Mouse (Mus musculus): Measurements from ENCODE around the gene Rad9a. TPM values are rescaled to one million over a fixed set of nuclear protein-coding genes. Genes with fewer than 3 reads are reported as not detected.

The Rad9a gene
- polyA plus RNA-seq, 1 experiment from 2014 or later, result 33.2 TPM

DNA sequence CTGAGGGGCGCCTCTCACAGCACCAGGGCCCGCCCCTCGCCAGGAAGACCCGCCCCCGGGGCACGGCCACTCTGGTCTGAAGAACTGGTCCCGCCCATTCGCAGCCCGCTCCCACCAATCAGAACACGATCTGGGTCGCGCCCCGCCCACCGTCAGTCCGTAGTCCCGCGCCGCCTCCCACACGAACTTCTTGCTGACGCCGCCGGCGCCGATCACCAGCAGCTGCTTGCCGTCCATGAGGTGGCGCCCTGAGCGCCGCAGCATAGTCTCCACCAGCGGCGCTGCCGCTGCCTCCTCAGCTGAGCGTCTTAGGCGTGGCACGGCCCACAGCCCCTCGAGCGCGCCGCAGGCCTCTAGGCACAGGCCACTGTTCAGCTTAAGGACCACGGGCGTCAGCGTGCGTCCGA is 32.1 kb downstream of the Rad9a start:
- Histone ChIP-seq H3K27me3 (replicated peaks; ENCODE audit: control insufficient read depth, insufficient read depth, low read length) (no peaks in the 10 kb centered on the region), H3K4me2 (ENCODE audit: low read length) (peak overlapping the region; percentile 69), H3K4me1 (replicated peaks; ENCODE audit: control insufficient read depth, insufficient read depth, low read length) (peaks cover 6% of the 10 kb centered on the region; the same call in 1 of the 2 replicates), H3K27ac (ENCODE audit: low read depth) (peak overlapping the region; percentile 81), H3K36me3 (ENCODE audit: control insufficient read depth, insufficient read depth, low read length) (no peaks in the 10 kb centered on the region), H3K9me3 (ENCODE audit: control insufficient read depth, low read length) (no peaks in the 10 kb centered on the region), H3K9ac (ENCODE audit: low read length) (peak overlapping the region; percentile 60), H3K4me3 (ENCODE audit: low read depth, low read length) (peak overlapping the region; percentile 33)
- ATAC-seq (replicated peaks; ENCODE audit: low FRiP score, low TSS enrichment, low read depth) (peak; percentile 95), DNase-seq (ENCODE audit: low spot score) (peak; percentile 99)
- WGBS, result under 1% methylated on average over 43 of the region's 43 CpGs

- H3K9me3 ChIP-seq (ENCODE audit: control insufficient read depth, low read length), result no peaks in the 10 kb centered on the region
- H3K4me2 ChIP-seq (ENCODE audit: low read length), result no peak overlapping the region
- 0 out of 2 replicates have a peak, but pooled peaks cover under 1% of the 10 kb centered on the region for H3K36me3 ChIP-seq (ENCODE audit: control insufficient read depth, insufficient read depth, low read length)
- H3K27ac ChIP-seq (ENCODE audit: low read depth), result no peak overlapping the region
- H3K4me1 ChIP-seq (replicated peaks; ENCODE audit: control insufficient read depth, insufficient read depth, low read length), result peaks cover 19% of the 10 kb centered on the region
- DNase-seq (ENCODE audit: low spot score), result no peak
- ATAC-seq (replicated peaks; ENCODE audit: low FRiP score, low TSS enrichment, low read depth), result no peak
- no peaks in the 10 kb centered on the region for H3K27me3 ChIP-seq (replicated peaks; ENCODE audit: control insufficient read depth, insufficient read depth, low read length)
- no peak overlapping the region for H3K4me3 ChIP-seq (ENCODE audit: low read depth, low read length)
- no peak overlapping the region for H3K9ac ChIP-seq (ENCODE audit: low read length)
- WGBS, result 78% methylated on average over 9 of the region's 9 CpGs
Measured at GRCm38 (mm10) chr19:4166678-4167476, 34.6 kb downstream of the Rad9a start.

DNA sequence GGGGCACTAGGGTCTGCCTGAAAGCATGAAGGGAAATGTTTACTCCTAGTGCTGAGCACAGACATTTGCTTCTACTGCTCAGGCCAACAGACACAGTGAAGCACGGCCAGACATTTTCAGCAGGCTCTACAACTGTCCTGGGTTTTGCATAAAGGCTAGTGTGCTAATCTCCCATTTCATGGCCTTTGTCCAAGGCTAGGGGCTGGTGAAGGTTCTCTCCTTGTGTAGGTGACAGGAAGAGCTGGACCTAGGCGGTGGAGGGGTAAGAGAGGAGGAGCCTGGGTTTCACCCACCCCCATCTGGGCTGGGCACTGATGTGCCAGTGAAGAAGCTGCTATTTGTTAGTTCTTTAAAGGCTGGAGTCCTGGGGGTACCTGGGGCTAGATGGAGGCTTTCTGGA is 36.7 kb downstream of the Rad9a start:
- 85% methylated on average over 2 of the region's 2 CpGs for WGBS
- H3K9ac ChIP-seq (ENCODE audit: low read length), result no peak overlapping the region
- no peak overlapping the region for H3K4me3 ChIP-seq (ENCODE audit: low read depth, low read length)

DNA sequence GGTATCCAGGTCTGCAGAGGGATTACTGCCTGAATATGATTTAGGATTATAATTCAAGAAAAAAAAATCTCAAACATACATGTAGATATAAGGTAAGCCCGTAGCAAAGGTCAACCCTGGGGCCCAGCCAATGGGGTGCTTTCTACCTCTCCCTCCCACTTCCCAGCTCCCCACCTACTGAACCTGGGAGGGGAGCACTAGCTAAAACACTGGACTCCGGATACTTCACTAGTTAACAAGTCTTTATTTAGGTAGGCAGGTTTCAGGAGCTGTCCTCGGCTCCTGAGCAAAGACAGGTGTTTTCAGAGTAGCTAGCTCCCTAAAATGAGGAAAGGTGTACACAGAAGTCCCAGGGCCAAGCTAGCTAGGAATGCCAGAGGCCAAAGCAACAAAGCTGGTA is 37.4 kb downstream of the Rad9a start:
- 72% methylated on average over 3 of the region's 3 CpGs for WGBS
- H3K4me3 ChIP-seq (ENCODE audit: low read depth, low read length), result no peak overlapping the region
- no peak overlapping the region for H3K4me2 ChIP-seq (ENCODE audit: low read length)

More for the DNA sequence above, 36.7 kb downstream of the Rad9a start:
- ATAC-seq (replicated peaks; ENCODE audit: low FRiP score, low TSS enrichment, low read depth), result no peak
- Histone ChIP-seq H3K4me1 (replicated peaks; ENCODE audit: control insufficient read depth, insufficient read depth, low read length) (peaks cover 12% of the 10 kb centered on the region), H3K9me3 (ENCODE audit: control insufficient read depth, low read length) (no peaks in the 10 kb centered on the region), H3K4me2 (ENCODE audit: low read length) (no peak overlapping the region), H3K36me3 (ENCODE audit: control insufficient read depth, insufficient read depth, low read length) (peaks cover 17% of the 10 kb centered on the region), H3K27me3 (replicated peaks; ENCODE audit: control insufficient read depth, insufficient read depth, low read length) (no peaks in the 10 kb centered on the region), H3K27ac (ENCODE audit: low read depth) (no peak overlapping the region)
- no peak for DNase-seq (ENCODE audit: low spot score)

GRCm38 (mm10) chr19:4163543-4163887 is 37.9 kb downstream of the Rad9a start:
- Histone ChIP-seq H3K36me3 (ENCODE audit: control insufficient read depth, insufficient read depth, low read length) (peaks cover 28% of the 10 kb centered on the region), H3K4me1 (replicated peaks; ENCODE audit: control insufficient read depth, insufficient read depth, low read length) (peaks cover 12% of the 10 kb centered on the region), H3K27me3 (replicated peaks; ENCODE audit: control insufficient read depth, insufficient read depth, low read length) (no peaks in the 10 kb centered on the region), H3K4me2 (ENCODE audit: low read length) (peak overlapping the region; percentile 89), H3K27ac (ENCODE audit: low read depth) (peak overlapping the region; percentile 19; the same call in 1 of the 2 replicates), H3K9ac (ENCODE audit: low read length) (peak overlapping the region; percentile 70), H3K9me3 (ENCODE audit: control insufficient read depth, low read length) (no peaks in the 10 kb centered on the region), H3K4me3 (ENCODE audit: low read depth, low read length) (peak overlapping the region; percentile 81)
- ATAC-seq (replicated peaks; ENCODE audit: low FRiP score, low TSS enrichment, low read depth) (peak; percentile 4; the same call in 1 of the 2 replicates), DNase-seq (ENCODE audit: low spot score) (no peak)
- WGBS, result 33% methylated on average over 4 of the region's 4 CpGs

More for the DNA sequence above, 37.4 kb downstream of the Rad9a start:
- Histone ChIP-seq H3K27me3 (replicated peaks; ENCODE audit: control insufficient read depth, insufficient read depth, low read length) (no peaks in the 10 kb centered on the region), H3K36me3 (ENCODE audit: control insufficient read depth, insufficient read depth, low read length) (peaks cover 23% of the 10 kb centered on the region), H3K9me3 (ENCODE audit: control insufficient read depth, low read length) (no peaks in the 10 kb centered on the region), H3K27ac (ENCODE audit: low read depth) (no peak overlapping the region), H3K4me1 (replicated peaks; ENCODE audit: control insufficient read depth, insufficient read depth, low read length) (peaks cover 12% of the 10 kb centered on the region), H3K9ac (ENCODE audit: low read length) (no peak overlapping the region)
- ATAC-seq (replicated peaks; ENCODE audit: low FRiP score, low TSS enrichment, low read depth) (no peak), DNase-seq (ENCODE audit: low spot score) (no peak)

DNA sequence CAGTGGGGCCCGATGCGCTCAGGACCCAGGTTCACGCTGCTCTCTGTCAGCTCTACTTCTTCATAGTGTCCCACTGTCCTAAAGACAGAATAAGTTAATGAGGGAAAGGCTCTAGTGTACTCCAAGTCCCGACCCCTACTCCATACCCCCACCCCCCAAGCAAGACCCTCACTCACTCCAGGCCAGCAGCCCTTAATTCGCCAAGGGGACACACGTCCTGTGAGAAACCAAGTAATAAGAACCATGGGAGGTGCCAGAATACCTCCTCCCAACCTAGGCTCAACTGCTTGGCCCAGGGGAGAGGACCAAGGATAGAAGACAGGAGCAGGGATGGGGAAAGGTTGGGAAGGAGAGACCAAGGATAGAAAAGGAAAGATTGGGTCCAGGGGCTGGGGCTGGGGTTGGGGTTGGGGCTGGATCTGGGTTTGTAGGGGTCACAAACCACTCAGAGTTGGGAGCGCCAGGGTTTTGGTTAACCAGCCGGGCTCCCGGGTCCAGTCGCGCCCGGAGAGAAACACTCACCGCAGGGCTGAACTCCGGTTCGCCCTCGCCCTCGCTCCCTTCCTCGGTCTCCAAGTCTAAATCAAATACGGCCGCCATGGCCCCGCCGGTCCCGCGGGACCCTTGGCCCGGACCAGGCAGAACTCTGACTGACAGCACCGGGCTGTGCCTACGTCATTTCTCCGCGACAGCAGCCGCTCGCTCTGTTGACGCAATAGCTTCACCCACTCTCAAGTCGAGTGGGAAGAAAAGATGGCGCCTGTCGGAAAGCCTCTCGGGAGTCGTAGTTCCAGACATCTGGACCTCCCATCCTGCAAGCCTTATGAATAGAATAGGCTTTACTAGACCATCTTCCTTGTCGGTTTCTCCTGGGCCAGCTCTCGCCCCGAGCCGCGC is 38.6 kb downstream of the Rad9a start, which contains the start of gene Rps6kb2:
Gene Rps6kb2 (minus strand): TSS at position 709 of the 897 bp plus-strand sequence.
- Histone ChIP-seq H3K4me1 (replicated peaks; ENCODE audit: control insufficient read depth, insufficient read depth, low read length) (peaks cover 12% of the 10 kb centered on the region), H3K27me3 (replicated peaks; ENCODE audit: control insufficient read depth, insufficient read depth, low read length) (no peaks in the 10 kb centered on the region), H3K4me3 (ENCODE audit: low read depth, low read length) (peak within 1 kb of the TSS; percentile 81), H3K9ac (ENCODE audit: low read length) (peak within 1 kb of the TSS; percentile 70), H3K9me3 (ENCODE audit: control insufficient read depth, low read length) (no peaks in the 10 kb centered on the region), H3K4me2 (ENCODE audit: low read length) (peak within 1 kb of the TSS; percentile 89), H3K27ac (ENCODE audit: low read depth) (peak within 1 kb of the TSS; percentile 19; the same call in 1 of the 2 replicates), H3K36me3 (ENCODE audit: control insufficient read depth, insufficient read depth, low read length) (peaks cover 34% of the 10 kb centered on the region)
- DNase-seq (ENCODE audit: low spot score) (peak; percentile 98), ATAC-seq (replicated peaks; ENCODE audit: low FRiP score, low TSS enrichment, low read depth) (peak; percentile 86)
- WGBS, result 7% methylated on average over 42 of the region's 42 CpGs

- no peak overlapping the region for H3K4me3 ChIP-seq (ENCODE audit: low read depth, low read length)
- peaks cover 11% of the 10 kb centered on the region for H3K4me1 ChIP-seq (replicated peaks; ENCODE audit: control insufficient read depth, insufficient read depth, low read length)
- DNase-seq (ENCODE audit: low spot score) (no peak), ATAC-seq (replicated peaks; ENCODE audit: low FRiP score, low TSS enrichment, low read depth) (no peak)
- H3K36me3 ChIP-seq (ENCODE audit: control insufficient read depth, insufficient read depth, low read length), result peaks cover 55% of the 10 kb centered on the region
- 92% methylated on average over 8 of the region's 8 CpGs for WGBS
- no peak overlapping the region for H3K9ac ChIP-seq (ENCODE audit: low read length)
- H3K27ac ChIP-seq (ENCODE audit: low read depth), result no peak overlapping the region
- H3K4me2 ChIP-seq (ENCODE audit: low read length), result no peak overlapping the region
- no peaks in the 10 kb centered on the region for H3K27me3 ChIP-seq (replicated peaks; ENCODE audit: control insufficient read depth, insufficient read depth, low read length)
- H3K9me3 ChIP-seq (ENCODE audit: control insufficient read depth, low read length), result no peaks in the 10 kb centered on the region
Measured at GRCm38 (mm10) chr19:4159049-4159448, 42.4 kb downstream of the Rad9a start.

DNA sequence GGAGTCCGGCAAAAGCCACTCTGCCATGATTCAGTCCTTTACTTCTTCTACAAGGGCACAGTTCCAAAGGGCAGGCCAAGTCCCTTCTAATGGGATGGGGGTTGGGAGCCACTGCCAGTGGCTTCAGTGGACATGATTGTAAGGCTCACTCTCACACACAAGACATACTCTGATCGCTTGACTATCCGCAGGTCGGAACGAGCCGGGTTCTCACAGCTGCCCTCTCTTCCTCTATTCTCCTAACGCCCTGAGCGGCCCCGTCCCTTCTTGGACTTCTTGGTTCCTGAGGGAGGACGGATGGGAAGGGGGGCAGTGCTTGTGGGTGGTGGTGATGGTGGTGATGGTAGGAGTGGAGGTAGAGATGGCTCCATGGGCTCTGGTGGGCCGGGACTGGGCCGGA is 44.7 kb downstream of the Rad9a start:
- Histone ChIP-seq H3K4me2 (ENCODE audit: low read length) (no peak overlapping the region), H3K4me3 (ENCODE audit: low read depth, low read length) (no peak overlapping the region), H3K27ac (ENCODE audit: low read depth) (no peak overlapping the region), H3K9me3 (ENCODE audit: control insufficient read depth, low read length) (no peaks in the 10 kb centered on the region), H3K36me3 (ENCODE audit: control insufficient read depth, insufficient read depth, low read length) (peaks cover 72% of the 10 kb centered on the region), H3K27me3 (replicated peaks; ENCODE audit: control insufficient read depth, insufficient read depth, low read length) (no peaks in the 10 kb centered on the region), H3K4me1 (replicated peaks; ENCODE audit: control insufficient read depth, insufficient read depth, low read length) (no peaks in the 10 kb centered on the region), H3K9ac (ENCODE audit: low read length) (no peak overlapping the region)
- DNase-seq (ENCODE audit: low spot score), result no peak
- ATAC-seq (replicated peaks; ENCODE audit: low FRiP score, low TSS enrichment, low read depth), result no peak
- 87% methylated on average over 12 of the region's 12 CpGs for WGBS
